Mouse (Mus musculus) kidney, adult 8-10 months (tissue): ENCODE results near the gene Eipr1.

Source experiments
- DNase-seq, 2 experiments: peaks; one replicate each; pipeline ENCODE4 v3.0.0; 2022

The Eipr1 gene

DNA sequence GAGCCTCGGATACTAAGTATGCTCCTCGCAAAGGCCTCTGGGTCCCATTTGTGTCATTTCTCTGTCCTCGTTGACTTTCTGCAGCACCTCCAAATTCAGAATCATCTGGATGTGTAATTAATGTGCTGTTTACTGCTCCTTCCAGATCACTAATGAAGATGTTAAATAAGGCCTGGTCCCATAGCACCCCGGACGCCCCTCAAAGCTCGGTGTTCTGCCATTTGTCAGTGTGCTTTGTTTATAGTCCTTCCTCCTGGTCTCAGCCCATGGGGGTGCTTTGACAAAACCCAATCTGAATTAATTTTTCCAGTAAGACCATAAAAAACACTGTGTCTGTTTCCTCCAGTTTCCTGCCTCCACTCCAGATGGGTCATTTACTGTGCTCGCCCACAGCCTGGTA lies 28.6 kb downstream of the Eipr1 start:
- no peak for DNase-seq

GRCm38 (mm10) chr12:28782637-28783036 lies 31.0 kb downstream of the Eipr1 start:
- peak in 1 of 2 experiments; percentile 17 for DNase-seq

GRCm38 (mm10) chr12:28784355-28784754 lies 32.8 kb downstream of the Eipr1 start:
- DNase-seq: peak in 1 of 2 experiments; percentile 16

DNA sequence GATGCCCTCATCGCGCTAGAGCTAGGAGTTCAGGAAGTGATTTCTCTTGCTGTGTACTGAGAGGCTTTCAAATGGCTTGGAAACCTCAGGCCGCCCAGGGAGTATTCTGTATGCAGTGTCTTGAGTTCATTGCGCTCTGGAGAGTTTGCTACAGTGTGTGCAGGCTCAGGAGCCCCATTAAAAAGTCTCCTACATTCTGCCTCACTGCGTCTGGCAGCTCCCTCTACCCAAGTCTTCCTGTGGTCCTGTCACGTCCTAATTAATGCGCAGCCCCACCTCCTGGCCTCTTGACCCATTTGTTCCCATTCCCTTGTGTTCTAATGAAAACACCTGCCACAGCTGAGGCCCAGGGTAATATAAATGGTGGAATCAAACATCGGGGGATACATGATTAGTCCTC lies 33.3 kb downstream of the Eipr1 start:
- DNase-seq: no peak

- no peak for DNase-seq
Observed at GRCm38 (mm10) chr12:28785299-28785698, 33.7 kb downstream of the Eipr1 start.

- DNase-seq: no peak
Observed at GRCm38 (mm10) chr12:28786310-28786709, 34.7 kb downstream of the Eipr1 start.

DNA sequence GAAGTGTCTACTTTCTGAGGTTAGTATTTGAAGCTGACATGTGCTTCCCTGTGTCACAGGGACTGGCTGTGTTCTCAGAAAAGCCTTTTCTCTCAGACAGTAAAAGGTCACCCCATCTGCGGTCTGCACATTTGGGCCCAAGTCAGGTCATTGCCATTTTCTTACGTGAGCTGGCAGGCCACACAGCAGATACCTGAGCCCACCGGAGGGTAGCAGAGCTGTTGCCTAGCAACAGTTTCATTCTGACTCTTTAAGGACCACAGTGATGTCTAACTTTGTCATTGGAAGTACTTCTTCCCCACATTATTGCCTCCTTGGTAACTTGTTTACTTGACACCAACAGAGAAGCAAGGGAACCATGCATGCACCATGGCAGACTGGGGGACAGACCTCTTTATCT lies 41.0 kb downstream of the Eipr1 start:
- no peak for DNase-seq

DNA sequence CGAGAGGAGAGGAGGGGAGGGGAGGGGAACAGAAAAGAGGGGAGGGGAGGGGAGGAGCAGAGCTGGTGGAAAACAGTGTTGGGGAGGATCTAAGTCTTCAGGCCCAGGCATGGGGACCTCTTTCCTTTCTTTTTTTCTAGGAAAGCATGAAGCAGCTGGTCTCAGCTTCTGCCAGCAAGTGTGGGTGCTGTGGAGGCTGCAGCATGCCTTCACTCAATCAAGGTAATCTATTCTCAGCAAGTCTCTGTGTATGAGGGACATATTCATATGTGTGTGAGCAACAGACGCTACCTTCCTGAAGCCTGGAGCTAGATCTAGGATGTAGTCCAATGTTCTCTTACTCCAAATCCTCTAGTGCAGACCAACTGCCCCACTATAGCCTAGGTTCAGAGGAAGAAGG lies 42.1 kb downstream of the Eipr1 start:
- DNase-seq: no peak

DNA sequence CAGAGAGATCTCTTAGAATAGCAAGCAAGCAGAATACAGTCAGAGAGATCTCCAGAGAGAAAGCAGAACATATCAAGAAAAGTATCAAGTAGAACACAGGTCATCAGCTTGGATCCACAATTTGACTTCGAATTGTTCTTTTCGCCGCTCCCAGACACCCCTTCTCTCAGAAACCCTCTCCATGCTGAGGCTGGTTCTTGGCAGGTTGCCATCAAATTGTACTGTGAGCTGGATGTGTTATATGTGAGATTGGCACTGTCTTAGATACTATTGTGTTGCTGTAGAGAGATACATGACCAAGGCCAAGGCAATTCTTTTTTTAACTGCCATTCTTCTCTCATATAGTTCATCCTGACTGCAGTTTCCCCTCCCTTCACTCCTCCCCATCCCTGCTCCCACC lies 43.4 kb downstream of the Eipr1 start:
- no peak for DNase-seq

DNA sequence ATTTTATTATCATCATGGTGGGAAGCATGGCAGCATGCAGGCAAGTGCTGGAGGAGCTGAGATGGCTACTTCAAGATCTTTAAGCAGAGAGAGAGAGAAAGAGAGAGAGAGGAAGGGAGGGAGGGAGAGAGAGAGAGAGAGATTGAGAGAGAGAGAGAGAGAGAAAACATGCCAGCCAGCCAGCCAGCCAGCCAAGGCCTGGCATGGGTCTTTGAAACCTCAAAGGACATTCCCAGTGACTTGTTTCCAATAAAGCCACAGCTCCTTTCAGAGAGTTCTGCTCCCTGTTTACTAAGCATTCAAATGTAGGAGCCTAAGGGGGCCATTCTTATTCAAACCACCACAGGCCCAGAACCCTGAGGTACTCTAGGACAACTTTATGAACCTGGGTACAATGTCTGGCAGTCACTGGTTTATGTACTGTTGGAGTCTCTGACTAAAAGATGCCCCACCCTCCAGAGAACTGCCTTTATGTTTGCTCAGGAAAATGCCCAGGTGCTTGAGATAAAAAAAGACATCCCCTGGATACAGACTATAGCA lies 45.3 kb downstream of the Eipr1 start:
- no peak for DNase-seq

- DNase-seq: no peak
Observed at GRCm38 (mm10) chr12:28799798-28800411, 48.3 kb downstream of the Eipr1 start.

- no peak for DNase-seq
Observed at GRCm38 (mm10) chr12:28800423-28800822, 48.8 kb downstream of the Eipr1 start.

- no peak for DNase-seq
Observed at GRCm38 (mm10) chr12:28800891-28801290, 49.3 kb downstream of the Eipr1 start.

GRCm38 (mm10) chr12:28801731-28802130 lies 50.1 kb downstream of the Eipr1 start:
- DNase-seq: no peak

DNA sequence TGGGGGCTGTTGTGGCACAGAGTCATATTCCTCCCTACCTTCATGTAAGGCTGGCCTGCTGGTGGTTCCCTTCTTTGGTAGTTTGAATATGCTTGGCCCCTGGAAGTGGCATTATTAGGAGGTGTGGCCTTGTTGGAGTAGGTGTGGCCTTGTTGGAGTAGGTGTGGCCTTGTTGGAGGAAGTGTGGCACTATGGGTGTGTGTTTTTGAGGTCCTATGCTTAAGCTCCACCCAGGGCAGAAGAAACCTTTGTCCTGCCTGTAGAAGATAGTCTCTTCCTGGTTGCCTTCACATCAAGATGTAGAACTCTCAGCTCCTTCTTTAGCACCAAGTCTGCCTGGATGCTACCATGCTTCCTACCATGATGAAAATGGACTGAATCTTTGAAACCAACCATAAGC lies 51.4 kb downstream of the Eipr1 start:
- DNase-seq: no peak

- no peak for DNase-seq
Observed at GRCm38 (mm10) chr12:28804558-28805481, 53.2 kb downstream of the Eipr1 start.

DNA sequence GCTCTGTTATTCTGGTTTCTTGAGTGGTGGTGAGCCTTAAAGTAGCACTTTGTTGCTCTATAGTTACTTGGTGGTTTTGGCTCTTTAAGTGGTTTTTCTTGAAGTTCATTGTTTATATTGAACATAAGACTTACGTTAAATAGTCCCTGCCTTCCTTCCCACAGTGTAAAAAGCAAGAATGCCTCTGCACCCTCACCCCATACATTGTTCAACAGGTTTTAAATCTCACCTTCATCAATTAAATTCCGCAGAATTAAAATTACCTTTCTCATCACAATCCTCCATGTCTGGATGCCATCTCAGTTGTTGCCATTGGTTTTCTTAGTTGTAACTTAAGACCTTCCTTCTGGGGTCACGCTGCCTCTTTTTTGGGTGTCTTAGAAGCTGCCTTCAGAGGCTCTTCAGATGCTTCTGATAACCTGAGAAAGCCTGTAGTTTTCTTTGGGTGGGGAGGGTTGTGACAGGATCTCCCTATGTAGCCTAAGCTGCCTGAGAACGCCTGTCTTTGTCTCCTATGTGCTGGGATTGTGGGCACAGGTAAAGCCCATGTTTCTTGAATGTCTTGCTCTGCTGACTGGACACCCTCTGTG lies 57.3 kb downstream of the Eipr1 start:
- DNase-seq: no peak

- DNase-seq: no peak
Observed at GRCm38 (mm10) chr12:28809756-28810337, 58.2 kb downstream of the Eipr1 start.

DNA sequence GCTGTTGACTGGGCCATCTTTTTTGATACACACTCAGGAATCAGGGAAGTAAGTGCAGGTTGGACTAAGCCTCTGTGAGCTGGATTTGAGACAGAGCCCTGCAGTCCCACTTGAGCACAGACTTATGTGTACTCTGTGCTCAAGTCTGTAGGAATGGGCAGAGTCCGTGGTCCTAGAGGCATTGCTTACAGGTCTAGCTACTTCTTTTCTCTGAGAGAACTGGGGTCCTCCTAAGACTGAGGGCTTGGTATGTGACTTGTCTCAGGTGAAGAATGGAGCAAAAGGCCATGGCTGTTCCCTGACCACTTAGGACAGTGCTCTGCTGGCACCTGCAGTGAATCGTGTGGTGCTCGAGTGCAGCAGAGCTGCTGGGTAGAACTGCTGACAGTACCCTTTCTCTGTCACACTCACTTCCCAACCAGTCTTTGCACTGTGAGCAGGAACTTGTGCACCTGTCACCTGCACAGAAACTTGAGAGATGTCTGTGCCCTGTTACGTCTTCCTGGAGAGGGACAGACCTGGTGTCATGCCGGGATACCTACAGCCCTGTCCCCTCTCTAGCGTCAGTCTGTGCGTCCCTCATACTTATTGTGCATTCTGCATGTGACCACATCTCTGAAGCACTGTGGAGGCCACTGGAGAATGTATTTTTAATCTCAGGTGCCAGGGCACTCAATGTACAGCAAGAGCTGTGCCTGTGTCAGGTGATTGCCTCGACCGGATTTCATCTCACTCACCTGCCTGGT lies 65.3 kb downstream of the Eipr1 start:
- DNase-seq: no peak

DNA sequence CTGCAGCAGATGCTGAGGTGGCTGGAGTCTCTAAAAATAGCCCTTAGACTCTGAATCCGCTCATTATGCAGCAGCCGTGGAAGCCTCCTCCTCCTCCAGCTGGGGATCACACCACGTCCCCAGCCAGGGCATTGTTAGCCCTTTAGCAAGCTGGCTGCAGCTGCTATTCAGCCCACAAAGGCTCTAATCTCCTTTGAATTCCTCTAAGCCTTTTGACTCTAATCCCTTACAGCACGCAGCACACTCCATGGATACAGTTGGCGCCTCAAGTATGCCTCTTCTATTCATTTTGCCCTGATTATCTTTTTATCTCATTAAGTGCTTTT lies 65.8 kb downstream of the Eipr1 start:
- DNase-seq: no peak

GRCm38 (mm10) chr12:28817891-28818290 lies 66.3 kb downstream of the Eipr1 start:
- no peak for DNase-seq

DNA sequence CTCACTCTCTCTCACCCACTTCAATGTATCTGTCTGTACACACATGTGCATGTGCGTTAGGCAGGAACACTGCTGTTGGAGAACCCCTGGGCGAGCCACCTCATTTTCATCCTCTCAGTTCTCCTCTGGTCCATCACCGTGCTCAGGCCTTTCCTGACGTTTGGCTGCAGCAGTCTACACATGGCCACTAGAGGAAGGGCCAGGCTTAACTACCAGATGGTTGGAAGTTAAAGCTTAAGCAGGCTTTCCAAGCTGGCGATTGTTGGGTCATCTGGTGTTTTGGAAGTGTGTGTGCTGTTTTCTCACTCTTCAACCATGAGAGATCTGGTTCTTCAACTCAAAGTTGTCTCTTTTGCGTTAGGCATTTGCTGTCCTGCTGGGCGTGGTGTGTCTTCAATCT lies 71.9 kb downstream of the Eipr1 start:
- no peak for DNase-seq

DNA sequence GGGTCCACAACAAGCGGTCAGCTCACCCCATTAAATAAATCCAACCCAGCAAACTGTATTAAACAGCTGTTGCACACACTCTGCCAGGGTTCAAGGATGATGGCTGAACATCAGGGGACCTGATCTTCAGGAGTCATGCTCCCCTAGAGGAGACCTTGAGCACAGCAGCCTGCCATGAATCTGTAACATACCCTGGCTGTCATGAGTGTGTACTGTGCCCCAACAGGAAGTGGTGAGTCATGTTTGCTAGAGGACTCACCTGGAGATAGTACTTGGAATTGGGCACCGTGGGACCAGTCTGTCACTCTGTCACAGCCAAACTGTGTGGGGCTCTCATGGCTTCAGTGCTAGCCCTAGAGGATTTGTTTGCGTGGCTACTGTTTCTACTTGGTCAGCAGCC lies 77.9 kb downstream of the Eipr1 start:
- no peak for DNase-seq
